Mouse (Mus musculus) kidney, embryonic 16.5 days (tissue): ENCODE data around the gene Slc35b1. TPM values are rescaled to one million over a fixed set of nuclear protein-coding genes. Genes with fewer than 3 reads are reported as not detected.

Experiments used
- ATAC-seq: fragments of 200-750 bp; cut with Nextera tagmentation; 2 replicates; pipeline ENCODE4 v1.8.0; 2017; ENCODE audit warnings: moderate TSS enrichment; ENCODE audit not compliant: low FRiP score, low TSS enrichment
- H3K27ac ChIP-seq: fragments of 300-500 bp; sonication (generic); 2 replicates; pipeline ENCODE4 v1.5.1; 2014; ENCODE audit warnings: low read length
- H3K27me3 ChIP-seq: fragments of 300-500 bp; sonication (generic); 2 replicates; pipeline ENCODE4 v1.6.1; 2014; ENCODE audit warnings: low read length, control low read depth, mixed read lengths; ENCODE audit not compliant: insufficient read depth
- H3K36me3 ChIP-seq: fragments of 300-500 bp; sonication (generic); 2 replicates; pipeline ENCODE4 v1.6.1; 2014; ENCODE audit warnings: low read length, control low read depth, mixed read lengths; ENCODE audit not compliant: insufficient read depth
- H3K4me1 ChIP-seq: fragments of 300-500 bp; sonication (generic); 2 replicates; pipeline ENCODE4 v1.6.1; 2014; ENCODE audit warnings: low read length, control low read depth, mixed read lengths; ENCODE audit not compliant: insufficient read depth
- H3K4me2 ChIP-seq: fragments of 300-500 bp; sonication (generic); replicated peaks from 2 replicates; pipeline ENCODE4 v1.6.1; 2014; ENCODE audit warnings: low read depth, low read length
- H3K4me3 ChIP-seq: fragments of 300-500 bp; sonication (generic); 2 replicates; pipeline ENCODE4 v1.5.1; 2014; ENCODE audit warnings: mild to moderate bottlenecking, low read length
- H3K9ac ChIP-seq: fragments of 300-500 bp; sonication (generic); replicated peaks from 2 replicates; pipeline ENCODE4 v1.6.1; 2014; ENCODE audit warnings: low read length
- H3K9me3 ChIP-seq: fragments of 300-500 bp; sonication (generic); 2 replicates; pipeline ENCODE4 v1.6.1; 2016; ENCODE audit warnings: low read length, control low read depth
- WGBS: fragments of 180-500 bp; shearing (Covaris S2); extraction: QIAGEN DNeasy Blood & Tissue Kit; methylation state at CpG from one replicate; pipeline ENCODE4 v1.1.7; 2014; 5-methylcytosine and 5-hydroxymethylcytosine counted together
- polyA plus RNA-seq: library from polyadenylated mRNA; unstranded; fragments of >200 nt; fragmentation: Nextera tagmentation; extraction: Ambion mirVana; gene quantifications from 2 replicates; pipeline ENCODE4 v1.2.1, GENCODE M21; 2015

Slc35b1 gene
- polyA plus RNA-seq, result 99.2 and 102 TPM in 2 replicates

GRCm38 (mm10) chr11:95384319-95384972, at the start of gene Slc35b1:
Gene Slc35b1, plus strand, starts transcription at chr11:95384692.
- peak within 1 kb of the TSS; percentile 88 for H3K4me3 ChIP-seq

GRCm38 (mm10) chr11:95336568-95337128, 47.8 kb upstream of the Slc35b1 start, which contains the start of gene Fam117a:
Gene Fam117a, plus strand, starts transcription at chr11:95337018.
- ATAC-seq, result peak; percentile 99
- WGBS, result 0% methylated on average over 13 of the region's 27 CpGs
- Histone ChIP-seq H3K9me3 (no peaks in the 10 kb centered on the region), H3K27ac (peak within 1 kb of the TSS; percentile 57), H3K4me3 (peak within 1 kb of the TSS; percentile 93), H3K4me1 (peaks cover 35% of the 10 kb centered on the region), H3K4me2 (peak within 1 kb of the TSS; percentile 81), H3K9ac (peak within 1 kb of the TSS; percentile 86), H3K36me3 (no peaks in the 10 kb centered on the region), H3K27me3 (no peaks in the 10 kb centered on the region)

More at GRCm38 (mm10) chr11:95384319-95384972, at the start of gene Slc35b1:
- WGBS, result under 1% methylated on average over 42 of the region's 42 CpGs
- peak within 1 kb of the TSS; percentile 86 for H3K27ac ChIP-seq
- peaks cover 26% of the 10 kb centered on the region for H3K36me3 ChIP-seq
- H3K4me1 ChIP-seq, result peaks cover 8% of the 10 kb centered on the region
- H3K4me2 ChIP-seq, result peak within 1 kb of the TSS; percentile 67
- H3K9ac ChIP-seq, result peak within 1 kb of the TSS; percentile 86
- H3K27me3 ChIP-seq, result no peaks in the 10 kb centered on the region
- ATAC-seq, result peak; percentile 96
- no peaks in the 10 kb centered on the region for H3K9me3 ChIP-seq

- Histone ChIP-seq H3K36me3 (no peaks in the 10 kb centered on the region), H3K27ac (peak overlapping the region; percentile 57), H3K9ac (peak overlapping the region; percentile 86), H3K4me3 (peak overlapping the region; percentile 93), H3K27me3 (no peaks in the 10 kb centered on the region), H3K9me3 (no peaks in the 10 kb centered on the region), H3K4me2 (peak overlapping the region; percentile 81), H3K4me1 (peaks cover 35% of the 10 kb centered on the region)
- WGBS, result under 1% methylated on average over 50 of the region's 50 CpGs
- ATAC-seq, result peak; percentile 80
Measured at GRCm38 (mm10) chr11:95337129-95337813, 47.2 kb upstream of the Slc35b1 start.

GRCm38 (mm10) chr11:95337846-95338342, 46.6 kb upstream of the Slc35b1 start:
- ATAC-seq, result no peak
- no peaks in the 10 kb centered on the region for H3K36me3 ChIP-seq
- H3K4me1 ChIP-seq, result peaks cover 35% of the 10 kb centered on the region
- H3K27ac ChIP-seq, result no peak overlapping the region
- 12% methylated on average over 9 of the region's 9 CpGs for WGBS
- H3K9ac ChIP-seq, result peak overlapping the region; percentile 86
- H3K4me3 ChIP-seq, result peak overlapping the region; percentile 93
- H3K4me2 ChIP-seq, result peak overlapping the region; percentile 81
- H3K27me3 ChIP-seq, result no peaks in the 10 kb centered on the region
- no peaks in the 10 kb centered on the region for H3K9me3 ChIP-seq

- Histone ChIP-seq H3K4me1 (peaks cover 45% of the 10 kb centered on the region), H3K27ac (no peak overlapping the region), H3K9ac (peak overlapping the region; percentile 49)
Measured at GRCm38 (mm10) chr11:95339471-95340021, 44.9 kb upstream of the Slc35b1 start.

GRCm38 (mm10) chr11:95340259-95340658, 44.2 kb upstream of the Slc35b1 start:
- peaks cover 50% of the 10 kb centered on the region for H3K4me1 ChIP-seq

More at GRCm38 (mm10) chr11:95339471-95340021, 44.9 kb upstream of the Slc35b1 start:
- H3K9me3 ChIP-seq, result no peaks in the 10 kb centered on the region
- H3K27me3 ChIP-seq, result no peaks in the 10 kb centered on the region
- H3K36me3 ChIP-seq, result no peaks in the 10 kb centered on the region
- peak overlapping the region; percentile 3 for H3K4me3 ChIP-seq
- ATAC-seq, result no peak
- WGBS, result 17% methylated on average over 14 of the region's 14 CpGs
- H3K4me2 ChIP-seq, result peak overlapping the region; percentile 13; the same call in 1 of the 2 replicates

GRCm38 (mm10) chr11:95340664-95341063, 43.8 kb upstream of the Slc35b1 start:
- no peak for ATAC-seq
- no peaks in the 10 kb centered on the region for H3K27me3 ChIP-seq
- 43% methylated on average over 5 of the region's 5 CpGs for WGBS

More at GRCm38 (mm10) chr11:95340259-95340658, 44.2 kb upstream of the Slc35b1 start:
- Histone ChIP-seq H3K4me3 (no peak overlapping the region), H3K27me3 (no peaks in the 10 kb centered on the region), H3K36me3 (no peaks in the 10 kb centered on the region), H3K4me2 (no peak overlapping the region), H3K27ac (no peak overlapping the region), H3K9ac (no peak overlapping the region), H3K9me3 (no peaks in the 10 kb centered on the region)
- WGBS, result 89% methylated on average over 1 of the region's 1 CpGs
- no peak for ATAC-seq

GRCm38 (mm10) chr11:95343180-95343579, 41.3 kb upstream of the Slc35b1 start:
- Histone ChIP-seq H3K27me3 (no peaks in the 10 kb centered on the region), H3K4me2 (no peak overlapping the region), H3K9ac (no peak overlapping the region), H3K4me1 (peaks cover 38% of the 10 kb centered on the region), H3K36me3 (no peaks in the 10 kb centered on the region), H3K27ac (no peak overlapping the region), H3K9me3 (no peaks in the 10 kb centered on the region), H3K4me3 (no peak overlapping the region)
- no peak for ATAC-seq
- 29% methylated on average over 4 of the region's 4 CpGs for WGBS

More at GRCm38 (mm10) chr11:95340664-95341063, 43.8 kb upstream of the Slc35b1 start:
- no peak overlapping the region for H3K27ac ChIP-seq
- H3K9me3 ChIP-seq, result no peaks in the 10 kb centered on the region
- no peaks in the 10 kb centered on the region for H3K36me3 ChIP-seq
- H3K4me3 ChIP-seq, result no peak overlapping the region
- no peak overlapping the region for H3K4me2 ChIP-seq
- no peak overlapping the region for H3K9ac ChIP-seq
- peaks cover 50% of the 10 kb centered on the region for H3K4me1 ChIP-seq

GRCm38 (mm10) chr11:95344181-95344580, 40.3 kb upstream of the Slc35b1 start:
- Histone ChIP-seq H3K9me3 (no peaks in the 10 kb centered on the region), H3K4me2 (no peak overlapping the region), H3K4me1 (peaks cover 30% of the 10 kb centered on the region; the same call in 1 of the 2 replicates), H3K4me3 (no peak overlapping the region), H3K9ac (no peak overlapping the region), H3K27ac (no peak overlapping the region), H3K36me3 (peaks cover 3% of the 10 kb centered on the region; the same call in 1 of the 2 replicates), H3K27me3 (no peaks in the 10 kb centered on the region)
- ATAC-seq, result no peak
- 41% methylated on average over 2 of the region's 2 CpGs for WGBS
